Mouse (Mus musculus): Measurements from ENCODE around the gene Pml. TPM values are rescaled to one million over a fixed set of nuclear protein-coding genes. Genes with fewer than 3 reads are reported as not detected.

The Pml gene
- polyA plus RNA-seq, 1 experiment from 2014 or later = 28.3 TPM

DNA sequence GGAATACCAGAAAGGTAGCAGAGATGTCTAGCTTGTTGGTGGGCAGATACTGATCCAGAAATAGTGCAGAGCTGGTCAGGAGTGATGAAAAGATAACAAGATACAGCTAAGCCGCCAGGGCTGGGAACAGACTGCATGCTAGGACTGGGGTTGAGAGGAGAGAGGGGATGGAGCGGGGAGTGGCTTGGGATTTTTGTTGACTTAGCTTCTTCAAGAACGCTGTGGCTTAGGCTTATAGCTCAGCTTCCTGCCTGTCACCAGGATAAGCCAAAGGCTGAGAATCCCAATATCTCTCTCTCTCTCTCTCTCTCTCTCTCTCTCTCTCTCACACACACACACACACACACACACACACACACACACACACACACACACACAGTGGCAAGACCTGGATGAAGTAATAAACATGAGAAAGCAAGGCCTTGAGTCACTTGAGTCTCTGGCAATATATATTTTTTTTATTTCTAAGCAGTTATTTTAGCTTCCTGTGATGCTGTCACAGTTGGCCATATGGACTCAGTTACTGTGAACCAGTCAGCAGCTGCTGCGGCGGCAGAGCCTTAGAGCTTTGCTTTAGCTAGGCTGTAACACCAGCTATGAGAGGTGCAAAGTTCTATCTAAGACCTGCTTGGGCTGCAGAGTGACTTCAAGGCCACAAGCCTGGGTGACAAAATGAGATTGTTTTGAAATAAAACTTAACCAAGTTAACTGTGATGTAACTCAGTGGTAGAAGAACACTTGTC, 73.7 kb downstream of the Pml start:
- Histone ChIP-seq H3K4me3 (ENCODE audit: low read depth, low read length) (no peak overlapping the region), H3K4me1 (replicated peaks; ENCODE audit: control insufficient read depth, insufficient read depth, low read length) (no peaks in the 10 kb centered on the region), H3K27ac (ENCODE audit: low read depth, low read length) (no peak overlapping the region), H3K27me3 (replicated peaks; ENCODE audit: control insufficient read depth, insufficient read depth, low read length) (0 out of 2 replicates have a peak, but pooled peaks cover 3% of the 10 kb centered on the region), H3K36me3 (ENCODE audit: control insufficient read depth, insufficient read depth, low read length) (no peaks in the 10 kb centered on the region), H3K9me3 (ENCODE audit: control insufficient read depth, low read length) (no peaks in the 10 kb centered on the region), H3K9ac (ENCODE audit: low read depth, low read length) (no peak overlapping the region), H3K4me2 (no peak overlapping the region)
- ATAC-seq (replicated peaks; ENCODE audit: low FRiP score) (no peak), DNase-seq (ENCODE audit: low spot score) (no peak)
- WGBS = 47% methylated on average over 5 of the region's 5 CpGs

DNA sequence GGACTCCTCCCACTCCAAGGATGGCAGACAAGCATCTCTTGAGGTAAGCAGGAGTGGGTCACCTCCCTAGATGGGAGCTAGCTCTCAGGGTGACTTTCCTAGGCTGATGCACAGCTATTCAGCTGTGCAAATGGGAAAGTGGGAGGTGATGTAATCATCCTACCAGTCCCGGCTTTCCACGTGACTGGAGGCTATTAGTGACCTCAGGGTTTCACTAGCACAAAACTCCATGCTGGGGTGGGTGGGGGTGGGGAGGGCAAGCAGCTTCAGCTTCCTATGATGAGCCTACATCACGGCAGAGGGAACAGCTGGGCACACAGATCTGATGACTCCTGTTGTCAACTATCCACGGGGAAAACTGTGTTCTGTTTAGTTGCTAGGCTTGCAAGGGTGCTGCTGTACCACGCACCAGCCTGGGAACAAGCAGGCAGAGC, 74.8 kb downstream of the Pml start:
- Histone ChIP-seq H3K36me3 (ENCODE audit: control insufficient read depth, insufficient read depth, low read length) (no peaks in the 10 kb centered on the region), H3K4me1 (replicated peaks; ENCODE audit: control insufficient read depth, insufficient read depth, low read length) (no peaks in the 10 kb centered on the region), H3K9ac (ENCODE audit: low read depth, low read length) (no peak overlapping the region), H3K27me3 (replicated peaks; ENCODE audit: control insufficient read depth, insufficient read depth, low read length) (0 out of 2 replicates have a peak, but pooled peaks cover 3% of the 10 kb centered on the region), H3K4me3 (ENCODE audit: low read depth, low read length) (no peak overlapping the region), H3K4me2 (no peak overlapping the region), H3K9me3 (ENCODE audit: control insufficient read depth, low read length) (no peaks in the 10 kb centered on the region), H3K27ac (ENCODE audit: low read depth, low read length) (no peak overlapping the region)
- DNase-seq (ENCODE audit: low spot score) = no peak
- no peak for ATAC-seq (replicated peaks; ENCODE audit: low FRiP score)
- WGBS = 40% methylated on average over 5 of the region's 5 CpGs

- Histone ChIP-seq H3K36me3 (ENCODE audit: control insufficient read depth, insufficient read depth, low read length) (no peaks in the 10 kb centered on the region), H3K27me3 (replicated peaks; ENCODE audit: control insufficient read depth, insufficient read depth, low read length) (0 out of 2 replicates have a peak, but pooled peaks cover 3% of the 10 kb centered on the region), H3K4me3 (ENCODE audit: low read depth, low read length) (no peak overlapping the region), H3K4me2 (no peak overlapping the region), H3K9ac (ENCODE audit: low read depth, low read length) (no peak overlapping the region), H3K27ac (ENCODE audit: low read depth, low read length) (no peak overlapping the region), H3K4me1 (replicated peaks; ENCODE audit: control insufficient read depth, insufficient read depth, low read length) (no peaks in the 10 kb centered on the region), H3K9me3 (ENCODE audit: control insufficient read depth, low read length) (no peaks in the 10 kb centered on the region)
- 59% methylated on average over 2 of the region's 2 CpGs for WGBS
- no peak for DNase-seq (ENCODE audit: low spot score)
- no peak for ATAC-seq (replicated peaks; ENCODE audit: low FRiP score)
Observed at GRCm38 (mm10) chr9:58172863-58173262, 76.7 kb downstream of the Pml start.

DNA sequence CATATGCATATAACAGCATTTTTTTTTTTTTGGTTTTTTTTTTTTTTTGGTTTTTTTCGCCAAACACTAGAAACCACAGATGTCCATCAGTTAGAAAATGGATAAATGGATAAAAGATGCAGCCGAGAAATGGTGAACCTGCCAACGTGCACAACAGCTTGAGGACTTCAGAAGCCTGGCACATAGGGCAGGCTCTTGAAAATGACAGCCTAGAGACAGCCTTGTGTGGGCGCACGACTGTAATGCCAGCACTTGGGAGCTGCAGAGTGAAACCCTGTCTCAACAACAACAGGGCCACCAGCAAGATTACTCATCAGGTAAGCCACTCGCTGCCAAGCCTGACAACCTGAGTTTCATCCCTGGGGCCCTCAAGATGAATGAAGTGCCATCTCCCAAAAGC, 80.2 kb downstream of the Pml start:
- Histone ChIP-seq H3K27ac (ENCODE audit: low read depth, low read length) (no peak overlapping the region), H3K4me1 (replicated peaks; ENCODE audit: control insufficient read depth, insufficient read depth, low read length) (no peaks in the 10 kb centered on the region), H3K36me3 (ENCODE audit: control insufficient read depth, insufficient read depth, low read length) (no peaks in the 10 kb centered on the region), H3K4me3 (ENCODE audit: low read depth, low read length) (no peak overlapping the region), H3K27me3 (replicated peaks; ENCODE audit: control insufficient read depth, insufficient read depth, low read length) (no peaks in the 10 kb centered on the region), H3K4me2 (no peak overlapping the region), H3K9ac (ENCODE audit: low read depth, low read length) (no peak overlapping the region), H3K9me3 (ENCODE audit: control insufficient read depth, low read length) (no peaks in the 10 kb centered on the region)
- ATAC-seq (replicated peaks; ENCODE audit: low FRiP score) (no peak), DNase-seq (ENCODE audit: low spot score) (no peak)
- WGBS = 78% methylated on average over 6 of the region's 6 CpGs

DNA sequence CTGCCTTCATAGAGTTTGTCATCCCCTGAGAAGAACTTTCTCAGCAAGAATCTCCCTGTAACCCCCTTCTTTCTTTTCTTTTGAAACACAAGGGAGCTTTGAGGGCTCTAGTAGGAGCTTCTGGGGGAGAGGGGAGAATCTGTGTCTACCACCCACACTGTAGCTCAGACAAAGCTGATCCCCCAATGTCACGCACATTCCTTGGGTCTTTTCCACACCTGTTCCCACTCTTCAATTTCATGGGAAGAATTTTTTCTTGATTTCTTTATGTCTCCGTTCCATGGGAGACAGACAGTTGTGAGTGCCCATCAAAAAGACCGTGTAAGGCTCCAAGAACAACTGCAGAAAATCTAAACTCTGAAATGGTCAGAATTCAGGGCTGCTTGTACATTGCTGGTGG, 80.7 kb downstream of the Pml start:
- DNase-seq (ENCODE audit: low spot score) = no peak
- Histone ChIP-seq H3K4me3 (ENCODE audit: low read depth, low read length) (no peak overlapping the region), H3K4me2 (no peak overlapping the region), H3K4me1 (replicated peaks; ENCODE audit: control insufficient read depth, insufficient read depth, low read length) (no peaks in the 10 kb centered on the region), H3K27me3 (replicated peaks; ENCODE audit: control insufficient read depth, insufficient read depth, low read length) (no peaks in the 10 kb centered on the region), H3K27ac (ENCODE audit: low read depth, low read length) (no peak overlapping the region), H3K9ac (ENCODE audit: low read depth, low read length) (no peak overlapping the region), H3K9me3 (ENCODE audit: control insufficient read depth, low read length) (no peaks in the 10 kb centered on the region), H3K36me3 (ENCODE audit: control insufficient read depth, insufficient read depth, low read length) (no peaks in the 10 kb centered on the region)
- ATAC-seq (replicated peaks; ENCODE audit: low FRiP score) = no peak
- 82% methylated on average over 3 of the region's 3 CpGs for WGBS

Small RNA genes within 50 kb of the gene (microRNA-seq; reads per million reads assigned to microRNA genes)
- gene Mir6385 (ENCODE audit: borderline number of aligned reads) = not detected

Other genes with a start within 250 kb of the Pml start
- 0.10 TPM in 1 of 2 replicates, not detected in the other for gene Cyp11a1, start 243.4 kb downstream of the Pml start, polyA plus RNA-seq (2014; fragmentation: Nextera tagmentation; extraction: Ambion mirVana)
- 5.9 and 7.2 TPM in 2 replicates for gene Stra6, start 186.0 kb downstream of the Pml start, polyA plus RNA-seq (2014; fragmentation: Nextera tagmentation; extraction: Ambion mirVana)
- not detected in 2 replicates for gene Ccdc33, start 131.0 kb downstream of the Pml start, polyA plus RNA-seq (2014; fragmentation: Nextera tagmentation; extraction: Ambion mirVana)
- gene Islr, start 45.5 kb downstream of the Pml start, polyA plus RNA-seq (2014; fragmentation: Nextera tagmentation; extraction: Ambion mirVana) = 7.7 and 8.5 TPM in 2 replicates
- 0.43 TPM in 1 of 2 replicates, not detected in the other for gene Islr2, start 45.5 kb downstream of the Pml start, polyA plus RNA-seq (2014; fragmentation: Nextera tagmentation; extraction: Ambion mirVana)
- gene Stoml1, start 3.4 kb upstream of the Pml start, polyA plus RNA-seq (2014; fragmentation: Nextera tagmentation; extraction: Ambion mirVana) = 9.7 and 12.9 TPM in 2 replicates
- 9.6 and 11.0 TPM in 2 replicates for gene Loxl1, start 63.4 kb upstream of the Pml start, polyA plus RNA-seq (2014; fragmentation: Nextera tagmentation; extraction: Ambion mirVana)
- gene Tbc1d21, start 120.7 kb upstream of the Pml start, polyA plus RNA-seq (2014; fragmentation: Nextera tagmentation; extraction: Ambion mirVana) = not detected in 2 replicates
- 0.30 and 0.43 TPM in 2 replicates for gene Insyn1, start 238.8 kb upstream of the Pml start, polyA plus RNA-seq (2014; fragmentation: Nextera tagmentation; extraction: Ambion mirVana)

Measured in liver, embryonic 11.5 days (tissue).